Mouse (Mus musculus) intestine, embryonic 16.5 days (tissue): ENCODE measurements around the gene Tut1. TPM values are rescaled to one million over a fixed set of nuclear protein-coding genes. Genes with fewer than 3 reads are reported as not detected.

Source experiments
- ATAC-seq: fragments of 200-750 bp; cut with Nextera tagmentation; 2 replicates; pipeline ENCODE4 v1.8.0; 2017; ENCODE audit warnings: moderate TSS enrichment, moderate library complexity
- H3K27ac ChIP-seq: fragments of 300-500 bp; sonication (generic); 2 replicates; pipeline ENCODE4 v1.5.1; 2014; ENCODE audit warnings: mild to moderate bottlenecking, low read length
- H3K27me3 ChIP-seq: fragments of 300-500 bp; sonication (generic); replicated peaks from 2 replicates; pipeline ENCODE4 v1.6.1; 2014; ENCODE audit warnings: low read length, control low read depth, mixed read lengths; ENCODE audit not compliant: control insufficient read depth, insufficient read depth
- H3K36me3 ChIP-seq: fragments of 300-500 bp; sonication (generic); 2 replicates; pipeline ENCODE4 v1.6.1; 2014; ENCODE audit warnings: low read length, control low read depth; ENCODE audit not compliant: control insufficient read depth, insufficient read depth
- H3K4me1 ChIP-seq: fragments of 300-500 bp; sonication (generic); 2 replicates; pipeline ENCODE4 v1.6.1; 2014; ENCODE audit warnings: low read length, control low read depth, mixed read lengths; ENCODE audit not compliant: control insufficient read depth, insufficient read depth
- H3K4me2 ChIP-seq: fragments of 300-500 bp; sonication (generic); 2 replicates; pipeline ENCODE4 v1.6.1; 2014; ENCODE audit warnings: low read depth, low read length, control low read depth
- H3K4me3 ChIP-seq: fragments of 300-500 bp; sonication (generic); 2 replicates; pipeline ENCODE4 v1.5.1; 2014; ENCODE audit warnings: mild to moderate bottlenecking, low read length
- H3K9ac ChIP-seq: fragments of 300-500 bp; sonication (generic); 2 replicates; pipeline ENCODE4 v1.6.1; 2014; ENCODE audit warnings: low read depth, low read length
- H3K9me3 ChIP-seq: fragments of 300-500 bp; sonication (generic); 2 replicates; pipeline ENCODE4 v1.6.1; 2016; ENCODE audit warnings: low read length, control low read depth; ENCODE audit not compliant: control insufficient read depth
- WGBS: fragments of 180-500 bp; shearing (Covaris S2); extraction: QIAGEN DNeasy Blood & Tissue Kit; methylation state at CpG from one replicate; pipeline ENCODE4 v1.1.7; 2014; 5-methylcytosine and 5-hydroxymethylcytosine counted together
- polyA plus RNA-seq: library from polyadenylated mRNA; unstranded; fragments of >200 nt; fragmentation: Nextera tagmentation; extraction: Ambion mirVana; gene quantifications from 2 replicates; pipeline ENCODE4 v1.2.1, GENCODE M21; 2015

The Tut1 gene
- 30.1 and 31.7 TPM in 2 replicates for polyA plus RNA-seq

DNA sequence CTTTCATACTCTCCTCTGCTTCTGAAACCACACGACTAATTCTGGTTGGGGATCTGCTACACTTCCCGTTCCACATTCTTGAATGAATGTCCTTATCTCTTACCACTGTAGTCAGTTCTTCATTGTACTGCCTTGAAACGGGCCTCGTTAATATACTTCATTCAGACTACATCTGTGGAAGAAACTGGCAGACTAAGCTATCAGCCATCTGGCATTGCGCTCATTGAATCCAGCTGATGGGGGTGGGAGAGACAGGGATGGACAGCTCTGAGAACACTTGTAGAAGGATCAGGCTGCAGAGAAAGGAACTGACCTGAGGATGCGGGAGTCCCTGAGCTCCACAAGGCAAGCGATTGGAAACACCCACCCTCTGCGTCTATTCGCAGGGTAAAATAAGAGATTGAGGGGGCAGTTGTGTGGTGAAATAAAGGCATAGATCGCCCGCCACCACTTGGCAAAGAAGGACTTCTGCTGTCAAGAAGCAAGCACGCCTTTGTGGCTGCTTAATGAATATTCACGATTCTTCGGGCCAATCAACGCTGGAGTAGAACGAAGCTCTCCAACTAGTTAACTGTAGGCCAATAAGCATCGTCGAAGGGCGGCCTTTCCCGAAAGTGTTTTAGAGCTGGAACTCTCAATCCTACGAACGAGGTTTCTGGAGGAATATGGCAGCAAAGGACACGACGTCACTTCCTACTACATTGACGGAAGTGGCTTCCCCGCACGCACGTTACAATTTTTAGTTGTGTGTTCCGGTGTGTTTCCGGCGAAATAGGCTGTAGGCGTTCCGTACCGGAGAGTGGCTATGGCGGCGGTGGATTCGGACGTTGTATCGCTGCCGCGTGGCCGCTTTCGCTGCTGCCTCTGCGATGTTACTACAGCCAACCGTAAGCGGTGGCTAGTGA, at the start of gene Tut1:
Gene Tut1, plus strand, starts transcription at position 713 of the 905 bp plus-strand sequence.
- H3K4me1 ChIP-seq = peaks cover 9% of the 10 kb centered on the region
- 3% methylated on average over 46 of the region's 46 CpGs for WGBS
- H3K9ac ChIP-seq = peak within 1 kb of the TSS; percentile 82
- H3K27ac ChIP-seq = peak within 1 kb of the TSS; percentile 82
- no peaks in the 10 kb centered on the region for H3K9me3 ChIP-seq
- H3K27me3 ChIP-seq = no peaks in the 10 kb centered on the region
- H3K36me3 ChIP-seq = peaks cover 7% of the 10 kb centered on the region
- H3K4me3 ChIP-seq = peak within 1 kb of the TSS; percentile 75
- H3K4me2 ChIP-seq = peak within 1 kb of the TSS; percentile 84
- peak; percentile 96 for ATAC-seq

DNA sequence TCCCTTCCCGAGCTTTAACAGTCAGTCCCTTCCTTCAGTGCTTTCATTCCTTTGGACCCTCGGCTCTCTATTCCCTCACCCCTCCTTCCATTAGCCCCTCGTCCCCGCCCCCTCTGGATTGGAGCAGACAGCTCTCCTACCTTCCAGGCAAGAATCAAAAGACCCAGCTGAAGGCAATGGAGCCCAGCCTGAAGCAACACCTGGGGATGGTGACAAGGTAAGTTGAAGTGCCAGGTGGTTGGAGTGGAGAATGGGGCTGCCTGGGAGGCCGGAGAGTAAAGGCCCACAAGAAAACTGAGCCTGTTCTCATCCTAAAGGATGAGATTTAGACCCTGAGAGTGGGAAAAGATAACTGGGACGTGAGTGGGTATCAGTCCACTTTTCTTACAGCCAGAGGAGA, 45.1 kb upstream of the Tut1 start:
- Histone ChIP-seq H3K9ac (no peak overlapping the region), H3K4me2 (no peak overlapping the region), H3K27ac (no peak overlapping the region), H3K4me3 (no peak overlapping the region), H3K36me3 (peaks cover 34% of the 10 kb centered on the region), H3K9me3 (no peaks in the 10 kb centered on the region), H3K27me3 (no peaks in the 10 kb centered on the region), H3K4me1 (no peaks in the 10 kb centered on the region)
- ATAC-seq = no peak
- WGBS = 93% methylated on average over 6 of the region's 6 CpGs

DNA sequence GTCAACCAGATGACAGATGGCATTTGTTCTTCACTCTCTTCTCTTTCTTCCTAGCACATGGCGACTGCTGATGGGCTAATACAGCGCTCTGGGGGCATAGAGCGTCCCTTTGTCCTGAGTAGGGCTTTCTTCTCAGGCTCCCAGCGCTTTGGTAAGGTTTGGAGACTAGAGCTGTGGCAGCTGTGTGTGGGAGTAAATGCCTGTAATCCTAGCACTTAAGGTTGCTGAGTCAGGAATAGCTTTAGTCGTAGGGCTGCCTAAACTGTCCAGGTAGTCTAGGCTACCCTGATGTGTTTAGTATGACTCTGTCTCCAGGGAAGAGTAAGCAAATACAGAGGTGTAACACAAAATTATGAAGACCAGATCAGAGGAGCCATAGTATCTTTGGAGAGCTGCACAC, 41.8 kb upstream of the Tut1 start:
- Histone ChIP-seq H3K36me3 (peaks cover 40% of the 10 kb centered on the region), H3K9ac (no peak overlapping the region), H3K27me3 (no peaks in the 10 kb centered on the region), H3K4me1 (no peaks in the 10 kb centered on the region), H3K4me3 (no peak overlapping the region), H3K27ac (no peak overlapping the region), H3K4me2 (no peak overlapping the region), H3K9me3 (no peaks in the 10 kb centered on the region)
- WGBS = 91% methylated on average over 5 of the region's 5 CpGs
- no peak for ATAC-seq

DNA sequence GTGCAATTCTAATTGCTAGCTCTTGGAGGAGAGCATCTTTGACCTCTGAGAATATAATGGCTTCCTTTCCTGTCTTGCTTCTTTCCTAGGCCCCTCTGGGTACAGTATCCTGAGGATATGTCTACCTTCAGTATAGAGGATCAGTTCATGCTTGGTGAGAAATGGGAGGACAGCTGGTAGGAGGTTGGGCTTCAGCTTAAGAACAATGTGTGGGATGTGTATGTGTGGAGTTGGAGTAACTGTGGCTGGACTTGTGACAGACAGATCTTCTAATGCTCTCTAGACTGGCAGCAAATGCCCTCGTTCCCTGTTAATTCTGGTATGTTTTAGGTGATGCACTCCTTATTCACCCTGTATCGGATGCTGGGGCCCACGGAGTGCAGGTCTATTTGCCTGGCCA, 39.4 kb upstream of the Tut1 start:
- ATAC-seq = no peak
- no peak overlapping the region for H3K4me3 ChIP-seq
- no peak overlapping the region for H3K9ac ChIP-seq
- H3K9me3 ChIP-seq = no peaks in the 10 kb centered on the region
- no peak overlapping the region for H3K27ac ChIP-seq
- H3K27me3 ChIP-seq = no peaks in the 10 kb centered on the region
- no peak overlapping the region for H3K4me2 ChIP-seq
- WGBS = 95% methylated on average over 3 of the region's 3 CpGs
- H3K36me3 ChIP-seq = peaks cover 33% of the 10 kb centered on the region
- H3K4me1 ChIP-seq = no peaks in the 10 kb centered on the region

DNA sequence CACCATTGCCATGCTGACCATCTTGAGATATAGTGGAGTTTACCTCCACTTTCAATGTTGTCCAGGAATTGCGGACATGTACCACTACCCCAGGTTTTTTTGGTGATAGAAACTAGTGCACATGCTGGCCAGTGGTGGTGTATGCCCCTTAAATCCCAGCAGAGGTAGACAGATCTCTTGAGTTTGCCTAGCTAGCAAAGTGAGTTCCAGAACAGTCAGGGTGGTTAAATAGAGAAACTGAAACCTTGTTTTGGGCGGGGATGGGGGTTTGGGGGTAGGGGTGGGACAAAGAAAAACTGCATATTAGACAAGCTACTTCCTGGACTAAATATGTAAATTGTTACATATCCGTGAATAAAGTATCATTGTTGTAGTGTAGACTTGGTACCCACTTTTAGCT, 34.6 kb upstream of the Tut1 start:
- Histone ChIP-seq H3K36me3 (peaks cover 9% of the 10 kb centered on the region), H3K9me3 (no peaks in the 10 kb centered on the region), H3K9ac (no peak overlapping the region), H3K27me3 (no peaks in the 10 kb centered on the region), H3K4me2 (no peak overlapping the region), H3K27ac (no peak overlapping the region), H3K4me3 (no peak overlapping the region), H3K4me1 (peaks cover 10% of the 10 kb centered on the region; the same call in 1 of the 2 replicates)
- WGBS = 91% methylated on average over 3 of the region's 3 CpGs
- ATAC-seq = no peak

DNA sequence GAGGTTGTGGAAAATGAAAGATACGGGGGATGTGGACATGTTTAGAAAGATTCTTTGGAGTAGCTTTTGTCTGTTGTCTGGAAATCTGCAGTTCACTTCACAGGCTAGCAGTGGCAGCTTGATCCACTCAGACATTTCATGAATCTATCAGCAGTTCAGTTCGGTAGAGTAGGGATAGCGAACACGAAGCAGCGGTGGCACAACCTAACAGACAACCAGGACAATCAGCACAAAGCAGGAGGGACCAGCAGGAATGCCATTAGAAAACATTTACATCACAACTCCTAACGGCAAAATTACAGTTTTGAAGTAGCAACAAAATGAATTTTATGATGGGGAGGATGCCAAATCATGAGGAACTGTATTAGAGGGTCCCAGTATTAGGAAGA, 34.0 kb upstream of the Tut1 start:
- H3K9ac ChIP-seq = peak overlapping the region; percentile 86
- 68% methylated on average over 6 of the region's 6 CpGs for WGBS
- ATAC-seq = no peak

DNA sequence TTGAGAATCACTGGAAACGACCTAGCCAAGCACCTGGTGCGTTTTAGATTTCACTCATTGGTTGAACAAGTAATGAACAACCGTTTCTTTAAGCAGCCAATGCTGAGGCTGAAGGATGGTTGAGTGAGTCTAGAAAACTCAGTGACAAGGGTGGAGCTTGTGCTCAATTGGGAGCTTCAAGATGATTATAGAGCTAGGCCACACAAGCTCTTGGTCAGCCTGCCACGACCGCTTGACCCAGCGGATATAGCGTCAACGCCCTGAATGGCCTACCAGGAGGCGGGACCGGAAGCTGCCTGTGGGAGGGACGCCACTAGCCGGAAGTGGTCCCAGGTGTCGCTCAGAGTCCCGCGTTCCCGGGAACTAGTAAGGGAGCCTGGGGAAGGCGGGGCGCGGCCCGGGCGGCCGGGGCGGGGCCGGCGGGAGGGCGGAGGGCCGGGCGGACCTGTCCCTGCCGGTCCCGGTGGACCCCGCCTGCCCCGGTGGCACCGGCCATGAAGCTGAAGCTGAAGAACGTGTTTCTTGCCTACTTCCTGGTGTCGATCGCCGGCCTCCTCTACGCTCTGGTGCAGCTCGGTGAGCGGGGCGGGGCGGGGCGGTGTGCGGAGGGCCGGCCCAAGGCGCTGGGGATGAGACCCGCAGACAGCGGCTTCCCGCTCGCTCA, 33.4 kb upstream of the Tut1 start, which contains the start of gene B3gat3:
Gene B3gat3, plus strand, starts transcription at position 302 of the 664 bp plus-strand sequence.
- Histone ChIP-seq H3K27ac (peak within 1 kb of the TSS; percentile 96), H3K4me1 (peaks cover 10% of the 10 kb centered on the region; the same call in 1 of the 2 replicates), H3K9ac (peak within 1 kb of the TSS; percentile 86), H3K4me3 (peak within 1 kb of the TSS; percentile 83), H3K27me3 (no peaks in the 10 kb centered on the region), H3K36me3 (no peaks in the 10 kb centered on the region), H3K4me2 (peak within 1 kb of the TSS; percentile 75), H3K9me3 (no peaks in the 10 kb centered on the region)
- 2% methylated on average over 50 of the region's 50 CpGs for WGBS
- ATAC-seq = peak; percentile 99

More for the DNA sequence above, 34.0 kb upstream of the Tut1 start:
- no peaks in the 10 kb centered on the region for H3K27me3 ChIP-seq
- H3K4me3 ChIP-seq = peak overlapping the region; percentile 83
- peak overlapping the region; percentile 75 for H3K4me2 ChIP-seq
- H3K4me1 ChIP-seq = peaks cover 10% of the 10 kb centered on the region; the same call in 1 of the 2 replicates
- H3K27ac ChIP-seq = peak overlapping the region; percentile 96
- H3K9me3 ChIP-seq = no peaks in the 10 kb centered on the region
- peaks cover 2% of the 10 kb centered on the region for H3K36me3 ChIP-seq

DNA sequence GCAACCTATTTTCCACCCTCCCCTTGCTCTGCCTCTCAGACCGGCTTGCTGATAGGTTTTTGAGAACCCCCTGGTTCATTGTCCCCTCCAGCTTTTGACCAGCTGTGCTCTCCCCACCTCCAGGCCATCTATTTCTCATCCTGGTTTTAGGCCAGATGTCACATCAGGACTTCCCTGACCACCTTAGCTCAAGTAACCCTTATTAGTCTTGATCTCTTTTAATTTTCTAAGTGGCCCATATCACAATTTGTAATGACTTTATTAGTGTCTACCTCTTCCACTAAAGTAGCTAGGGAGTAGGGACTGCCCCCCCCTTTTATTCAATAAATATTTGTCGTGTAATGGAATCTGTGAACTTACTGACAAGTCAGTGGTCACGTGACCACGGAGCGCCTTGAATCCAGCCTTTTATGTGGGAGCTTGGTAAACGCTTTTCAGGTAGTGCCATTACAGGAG, 32.8 kb upstream of the Tut1 start:
- Histone ChIP-seq H3K4me2 (peak overlapping the region; percentile 75), H3K36me3 (no peaks in the 10 kb centered on the region; the same call in 1 of the 2 replicates), H3K4me1 (peaks cover 10% of the 10 kb centered on the region; the same call in 1 of the 2 replicates), H3K9me3 (no peaks in the 10 kb centered on the region), H3K27ac (peak overlapping the region; percentile 96), H3K9ac (peak overlapping the region; percentile 86), H3K27me3 (no peaks in the 10 kb centered on the region), H3K4me3 (peak overlapping the region; percentile 83)
- WGBS = 2% methylated on average over 6 of the region's 6 CpGs
- ATAC-seq = peak; percentile 11; the same call in 1 of the 2 replicates

DNA sequence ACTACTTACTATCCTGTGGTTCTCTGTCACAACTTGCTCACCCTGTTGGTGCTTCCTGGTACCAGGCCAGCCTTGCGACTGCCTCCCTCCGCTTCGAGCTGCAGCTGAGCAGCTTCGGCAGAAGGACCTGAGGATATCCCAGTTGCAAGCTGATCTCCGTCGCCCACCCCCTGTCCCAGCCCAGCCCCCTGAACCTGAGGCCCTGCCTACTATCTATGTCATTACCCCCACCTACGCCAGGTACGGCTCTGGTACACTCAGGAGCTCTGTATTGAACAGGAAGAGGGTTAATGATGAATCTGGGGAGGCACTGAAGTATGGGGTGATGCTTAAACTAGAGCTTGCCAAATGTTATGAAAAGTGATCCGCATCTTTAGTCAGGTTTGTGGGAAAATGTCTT, 31.9 kb upstream of the Tut1 start:
- peaks cover 3% of the 10 kb centered on the region for H3K36me3 ChIP-seq
- H3K4me1 ChIP-seq = peaks cover 10% of the 10 kb centered on the region; the same call in 1 of the 2 replicates
- no peak overlapping the region for H3K27ac ChIP-seq
- H3K9me3 ChIP-seq = no peaks in the 10 kb centered on the region
- H3K4me2 ChIP-seq = peak overlapping the region; percentile 35; the same call in 1 of the 2 replicates
- H3K27me3 ChIP-seq = no peaks in the 10 kb centered on the region
- no peak overlapping the region for H3K4me3 ChIP-seq
- ATAC-seq = no peak
- WGBS = 74% methylated on average over 9 of the region's 9 CpGs
- H3K9ac ChIP-seq = peak overlapping the region; percentile 43; the same call in 1 of the 2 replicates
